Mouse (Mus musculus) cerebellum, adult 8-10 months (tissue): ENCODE data around the gene Paf1.

Source experiments
- DNase-seq: peaks from one replicate; pipeline ENCODE4 v3.0.0; 2022

Paf1 gene

GRCm38 (mm10) chr7:28371514-28371989, 21.2 kb upstream of the Paf1 start:
- no peak for DNase-seq

- DNase-seq: peak; percentile 92
Measured at GRCm38 (mm10) chr7:28372251-28373108, 20.3 kb upstream of the Paf1 start, which contains the start of gene Plekhg2. Gene Plekhg2 (minus strand): TSS chr7:28372599.

- peak; percentile 72 for DNase-seq
Measured at GRCm38 (mm10) chr7:28373131-28373581, 19.6 kb upstream of the Paf1 start.

- DNase-seq: no peak
Measured at GRCm38 (mm10) chr7:28373891-28374495, 18.8 kb upstream of the Paf1 start.

- no peak for DNase-seq
Measured at GRCm38 (mm10) chr7:28374647-28375046, 18.1 kb upstream of the Paf1 start.

GRCm38 (mm10) chr7:28375176-28375921, 17.4 kb upstream of the Paf1 start:
- peak; percentile 52 for DNase-seq

GRCm38 (mm10) chr7:28376011-28376771, 16.6 kb upstream of the Paf1 start:
- no peak for DNase-seq

GRCm38 (mm10) chr7:28377190-28378065, 15.3 kb upstream of the Paf1 start:
- no peak for DNase-seq

GRCm38 (mm10) chr7:28378066-28378690, 14.6 kb upstream of the Paf1 start:
- DNase-seq: no peak

GRCm38 (mm10) chr7:28378769-28379651, 13.7 kb upstream of the Paf1 start:
- peak; percentile 62 for DNase-seq

- DNase-seq: no peak
Measured at GRCm38 (mm10) chr7:28380237-28381016, 12.3 kb upstream of the Paf1 start, which contains the start of gene Zfp36. Gene Zfp36 (minus strand): TSS chr7:28380253.

GRCm38 (mm10) chr7:28381017-28381790, 11.5 kb upstream of the Paf1 start:
- no peak for DNase-seq

GRCm38 (mm10) chr7:28381938-28382337, 10.8 kb upstream of the Paf1 start:
- DNase-seq: no peak

- no peak for DNase-seq
Measured at GRCm38 (mm10) chr7:28382347-28382951, 10.3 kb upstream of the Paf1 start.

GRCm38 (mm10) chr7:28382981-28383396, 9.8 kb upstream of the Paf1 start:
- DNase-seq: no peak

- no peak for DNase-seq
Measured at GRCm38 (mm10) chr7:28383606-28384005, 9.1 kb upstream of the Paf1 start.

GRCm38 (mm10) chr7:28384162-28384561, 8.6 kb upstream of the Paf1 start:
- no peak for DNase-seq

- no peak for DNase-seq
Measured at GRCm38 (mm10) chr7:28385196-28385595, 7.6 kb upstream of the Paf1 start.
